Mouse (Mus musculus) spleen, postnatal 36 days (tissue): ENCODE data around the gene Olfr187.
"Not testable (repeated sequence)": the region's sequence is repeated elsewhere in the genome, so short reads cannot be mapped to it uniquely, and the experiment has no call there.

Source experiments
- DNase-seq, 2 experiments: peaks; one replicate each; pipeline ENCODE4 v3.0.0; 2022; ENCODE audit warnings: low spot score in 2 of 2, mixed read lengths in 1 of 2

Gene Olfr187

DNA sequence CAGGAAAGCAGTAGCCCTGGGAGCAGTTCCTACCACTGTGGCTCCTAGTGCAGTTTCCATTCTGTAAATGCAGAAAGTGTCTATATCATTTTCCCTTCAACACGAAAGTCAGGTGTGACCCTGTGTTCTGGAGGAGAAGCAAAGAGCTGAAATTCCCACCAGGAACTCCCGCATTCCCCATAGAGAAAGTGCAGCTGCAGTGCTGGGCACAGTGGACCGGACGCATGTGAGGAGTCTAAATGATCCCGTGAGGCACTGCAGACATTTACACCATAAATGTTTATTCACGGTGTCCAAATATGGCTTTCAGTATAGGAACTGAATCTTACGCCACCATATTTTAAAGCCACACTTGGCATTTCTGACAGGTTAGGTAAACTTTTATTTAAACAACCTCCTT lies at the start of gene Olfr187:
Olfr187 (minus strand) TSS at position 58 of the 400 bp plus-strand sequence.
- no peak for DNase-seq

DNA sequence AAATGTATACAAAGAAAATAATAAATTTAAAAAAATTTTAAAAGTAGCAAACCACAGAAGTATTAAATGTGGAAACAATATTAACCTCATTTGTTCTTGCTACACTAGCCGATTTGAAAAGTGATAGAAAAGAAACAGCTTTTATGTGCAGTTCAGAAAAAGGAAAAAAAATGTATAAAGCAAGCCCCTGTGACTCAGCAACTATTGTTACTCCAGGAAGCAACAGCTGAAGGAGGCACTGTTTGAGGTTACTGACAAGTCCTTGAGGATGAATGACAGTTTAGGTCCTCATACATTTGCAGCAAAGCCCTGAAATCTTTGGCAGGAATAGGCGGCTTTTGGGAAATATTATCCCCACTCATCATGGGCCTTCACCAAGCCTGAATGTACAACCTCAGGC lies 41.5 kb upstream of the Olfr187 start:
- DNase-seq: not testable (repeated sequence)

GRCm38 (mm10) chr16:59077905-59078304 lies 38.3 kb upstream of the Olfr187 start, which contains the start of gene Olfr190:
Gene Olfr190 (minus strand): TSS chr16:59078005.
- no peak for DNase-seq

- DNase-seq: no peak
Measured at GRCm38 (mm10) chr16:59073520-59073919, 34.0 kb upstream of the Olfr187 start.

GRCm38 (mm10) chr16:59071755-59072154 lies 32.2 kb upstream of the Olfr187 start:
- no peak for DNase-seq

DNA sequence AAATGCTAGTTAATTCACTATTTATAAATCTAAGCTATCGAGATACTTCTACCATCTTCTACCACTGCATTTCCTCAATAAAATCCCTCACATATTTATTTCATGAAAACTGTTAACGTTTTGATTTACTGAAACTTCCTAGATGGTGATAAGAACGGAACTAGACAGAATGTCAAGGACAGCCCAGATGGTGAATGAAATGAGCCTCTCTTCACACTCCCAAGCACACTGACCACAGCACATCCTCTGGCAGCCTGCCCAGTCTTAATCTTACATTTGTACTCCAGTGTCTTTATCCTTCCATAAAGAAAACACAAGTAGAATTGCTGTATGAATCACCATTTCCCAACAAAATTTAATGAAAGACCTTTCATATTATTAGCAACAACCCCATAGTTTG lies 22.8 kb upstream of the Olfr187 start:
- DNase-seq: not testable (repeated sequence)

DNA sequence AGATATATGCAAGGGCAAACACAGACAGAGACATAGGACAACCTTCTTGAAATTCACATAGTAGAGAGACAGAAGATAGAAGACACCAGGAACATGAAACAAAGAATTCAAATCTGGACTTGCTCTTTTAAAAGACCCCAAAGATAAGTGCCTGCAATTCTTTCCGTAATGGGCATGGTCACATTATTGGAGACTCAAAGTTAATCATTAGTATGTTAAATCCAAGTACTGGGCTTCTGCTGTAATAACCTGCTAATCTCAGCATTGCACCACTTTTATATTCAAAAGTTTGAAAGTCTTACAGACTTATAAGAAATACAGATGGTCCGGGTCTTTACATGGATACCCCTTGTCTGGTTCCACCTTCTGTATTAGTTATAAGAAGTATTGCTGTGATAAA lies 9.7 kb upstream of the Olfr187 start:
- DNase-seq: not testable (repeated sequence)

GRCm38 (mm10) chr16:59048860-59049259 lies 9.3 kb upstream of the Olfr187 start:
- no peak for DNase-seq

- DNase-seq: no peak
Measured at GRCm38 (mm10) chr16:59047579-59047978, 8.0 kb upstream of the Olfr187 start.

DNA sequence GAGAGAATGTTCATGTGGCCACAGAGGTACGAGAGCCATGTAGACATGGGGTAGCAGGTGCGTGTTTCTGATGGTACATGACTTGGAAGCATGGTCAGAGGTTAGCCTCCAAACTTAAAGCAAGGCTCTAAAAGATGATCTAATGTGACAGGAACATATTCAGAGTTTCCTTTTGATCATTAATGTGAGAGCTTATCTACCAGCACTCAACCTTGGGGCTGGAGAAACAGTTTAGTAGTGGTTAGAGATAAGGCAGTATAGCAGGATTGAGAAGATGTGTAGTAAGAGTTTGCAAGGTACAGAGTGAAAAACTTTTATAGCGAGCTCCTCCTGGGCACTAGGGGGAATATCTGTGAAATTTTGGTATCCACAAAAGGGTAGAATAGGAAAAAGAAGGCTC lies 6.3 kb upstream of the Olfr187 start:
- no peak for DNase-seq

DNA sequence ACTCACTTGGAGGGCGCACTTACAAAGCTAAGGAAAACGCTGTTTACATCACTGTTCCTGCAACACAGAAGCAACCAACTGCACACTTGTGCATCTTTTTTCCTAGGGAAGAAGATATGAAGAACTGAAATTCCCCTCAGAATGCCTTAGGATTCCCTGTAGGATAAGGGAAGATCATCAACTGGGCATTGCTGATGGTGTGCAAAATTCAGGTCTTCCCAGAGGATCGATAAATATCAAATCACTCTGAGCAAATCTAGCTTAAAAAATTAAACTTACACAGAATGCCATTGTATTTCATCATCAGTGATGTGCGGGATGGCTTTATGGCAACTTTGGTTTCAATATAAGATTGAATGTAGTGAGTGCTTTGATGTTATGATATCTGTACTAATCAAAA lies 9.4 kb downstream of the Olfr187 start, which contains the start of gene Olfr186:
Olfr186 (minus strand) TSS at position 101 of the 400 bp plus-strand sequence.
- no peak for DNase-seq

DNA sequence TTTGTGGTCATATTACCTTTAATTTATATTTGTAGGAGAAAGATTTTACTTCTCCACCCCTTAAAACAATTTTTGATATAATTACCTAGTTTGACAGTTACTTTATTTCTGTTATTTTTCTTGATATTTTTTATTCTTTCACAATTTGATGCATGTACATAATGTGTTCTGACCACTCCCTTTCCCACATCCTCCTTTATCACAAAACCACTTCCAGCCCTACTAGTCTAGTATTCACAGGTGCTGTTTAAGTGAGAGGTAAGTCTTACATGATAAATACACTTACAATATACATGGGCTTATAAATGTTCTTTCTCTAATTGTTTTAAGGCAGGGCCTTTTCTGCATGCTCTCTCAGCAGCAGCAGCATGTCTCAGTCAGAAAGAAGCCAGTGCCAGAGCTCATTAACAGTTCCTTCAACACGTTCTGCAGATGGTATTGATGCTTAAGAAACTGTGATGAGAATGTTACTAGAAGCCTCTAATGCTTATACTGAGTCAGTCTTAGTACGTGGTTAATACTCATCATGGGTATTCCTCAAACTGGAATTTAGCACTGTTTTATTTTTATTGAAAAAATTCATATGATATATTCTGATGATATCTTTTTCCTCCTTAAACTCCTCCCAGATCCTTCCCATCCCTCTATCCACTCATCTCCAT lies 26.1 kb downstream of the Olfr187 start:
- DNase-seq: no peak

DNA sequence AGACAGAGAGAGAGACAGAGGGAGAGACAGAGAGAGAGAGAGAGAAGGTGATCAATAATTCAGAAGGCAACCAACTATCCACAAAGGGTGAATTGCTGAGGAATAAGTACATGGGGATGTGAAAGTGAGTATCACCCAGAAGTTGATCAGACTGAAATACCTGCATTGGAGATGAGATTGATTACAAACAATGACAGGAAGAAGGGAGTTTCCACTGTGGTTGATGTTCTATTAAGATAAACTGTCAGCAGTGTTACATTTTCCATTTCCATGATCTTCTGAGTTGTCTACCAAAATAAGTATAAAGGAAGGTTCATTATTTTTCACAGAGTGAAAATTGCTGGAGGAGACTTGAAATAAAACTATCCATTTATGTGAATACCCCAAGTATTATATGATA lies 32.4 kb downstream of the Olfr187 start:
- DNase-seq: no peak

GRCm38 (mm10) chr16:58995057-58995456 lies 44.5 kb downstream of the Olfr187 start, which contains the start of gene Olfr183:
Gene Olfr183 (plus strand): TSS chr16:58995357.
- DNase-seq: no peak
